Mouse (Mus musculus): ENCODE results near the gene Pogk. TPM values are rescaled to one million over a fixed set of nuclear protein-coding genes. Genes with fewer than 3 reads are reported as not detected.

Gene Pogk
- total RNA-seq, 1 experiment from 2014 or later = 12.7 TPM

GRCm38 (mm10) chr1:166381336-166381735, 28.3 kb downstream of the Pogk start:
- ATAC-seq (replicated peaks; ENCODE audit: low read depth, poor library complexity, severe bottlenecking) = no peak

GRCm38 (mm10) chr1:166379630-166380231, 29.9 kb downstream of the Pogk start:
- ATAC-seq (replicated peaks; ENCODE audit: low read depth, poor library complexity, severe bottlenecking) = peak; percentile 71

GRCm38 (mm10) chr1:166379013-166379629, 30.5 kb downstream of the Pogk start, which contains the start of gene Tada1:
Tada1 (plus strand) TSS chr1:166379097.
- peak; percentile 75 for ATAC-seq (replicated peaks; ENCODE audit: low read depth, poor library complexity, severe bottlenecking)

- no peak for ATAC-seq (replicated peaks; ENCODE audit: low read depth, poor library complexity, severe bottlenecking)
Observed at GRCm38 (mm10) chr1:166378431-166379012, 31.1 kb downstream of the Pogk start.

GRCm38 (mm10) chr1:166377171-166377570, 32.5 kb downstream of the Pogk start:
- no peak for ATAC-seq (replicated peaks; ENCODE audit: low read depth, poor library complexity, severe bottlenecking)

GRCm38 (mm10) chr1:166363122-166363521, 46.5 kb downstream of the Pogk start:
- ATAC-seq (replicated peaks; ENCODE audit: low read depth, poor library complexity, severe bottlenecking) = no peak

- no peak for ATAC-seq (replicated peaks; ENCODE audit: low read depth, poor library complexity, severe bottlenecking)
Observed at GRCm38 (mm10) chr1:166362659-166363058, 47.0 kb downstream of the Pogk start.

- no peak for ATAC-seq (replicated peaks; ENCODE audit: low read depth, poor library complexity, severe bottlenecking)
Observed at GRCm38 (mm10) chr1:166361842-166362241, 47.8 kb downstream of the Pogk start.

GRCm38 (mm10) chr1:166360896-166361295, 48.8 kb downstream of the Pogk start:
- no peak for ATAC-seq (replicated peaks; ENCODE audit: low read depth, poor library complexity, severe bottlenecking)

GRCm38 (mm10) chr1:166360157-166360855, 49.4 kb downstream of the Pogk start:
- ATAC-seq (replicated peaks; ENCODE audit: low read depth, poor library complexity, severe bottlenecking) = peak; percentile 100

- no peak for ATAC-seq (replicated peaks; ENCODE audit: low read depth, poor library complexity, severe bottlenecking)
Observed at GRCm38 (mm10) chr1:166349751-166350150, 59.9 kb downstream of the Pogk start.

- no peak for ATAC-seq (replicated peaks; ENCODE audit: low read depth, poor library complexity, severe bottlenecking)
Observed at GRCm38 (mm10) chr1:166349341-166349740, 60.3 kb downstream of the Pogk start.

GRCm38 (mm10) chr1:166346906-166347305, 62.8 kb downstream of the Pogk start:
- ATAC-seq (replicated peaks; ENCODE audit: low read depth, poor library complexity, severe bottlenecking) = no peak

- ATAC-seq (replicated peaks; ENCODE audit: low read depth, poor library complexity, severe bottlenecking) = peak; percentile 81
Observed at GRCm38 (mm10) chr1:166345602-166346001, 64.1 kb downstream of the Pogk start.

GRCm38 (mm10) chr1:166344300-166345077, 65.2 kb downstream of the Pogk start:
- no peak for ATAC-seq (replicated peaks; ENCODE audit: low read depth, poor library complexity, severe bottlenecking)

- ATAC-seq (replicated peaks; ENCODE audit: low read depth, poor library complexity, severe bottlenecking) = no peak
Observed at GRCm38 (mm10) chr1:166343586-166343985, 66.1 kb downstream of the Pogk start.

- ATAC-seq (replicated peaks; ENCODE audit: low read depth, poor library complexity, severe bottlenecking) = no peak
Observed at GRCm38 (mm10) chr1:166342539-166342938, 67.1 kb downstream of the Pogk start.

- ATAC-seq (replicated peaks; ENCODE audit: low read depth, poor library complexity, severe bottlenecking) = no peak
Observed at GRCm38 (mm10) chr1:166342060-166342459, 67.6 kb downstream of the Pogk start.

- peak; percentile 98 for ATAC-seq (replicated peaks; ENCODE audit: low read depth, poor library complexity, severe bottlenecking)
Observed at GRCm38 (mm10) chr1:166339110-166339509, 70.6 kb downstream of the Pogk start.
